Mouse (Mus musculus): ENCODE data around the gene Zfp212.

The Zfp212 gene

GRCm38 (mm10) chr6:47920447-47921340 lies at the start of gene Zfp212:
Gene Zfp212, plus strand, starts transcription at chr6:47920476.
- DNase-seq = peak; percentile 91

- no peak for DNase-seq
Measured at GRCm38 (mm10) chr6:47872266-47872665, 48.0 kb upstream of the Zfp212 start.

GRCm38 (mm10) chr6:47877058-47877457 lies 43.2 kb upstream of the Zfp212 start, which contains the start of gene Zfp282:
Gene Zfp282, plus strand, starts transcription at chr6:47877204.
- no peak for DNase-seq

GRCm38 (mm10) chr6:47877461-47878132 lies 42.7 kb upstream of the Zfp212 start:
- peak; percentile 80 for DNase-seq

GRCm38 (mm10) chr6:47878133-47878514 lies 42.2 kb upstream of the Zfp212 start:
- peak; percentile 26 for DNase-seq

GRCm38 (mm10) chr6:47878593-47878992 lies 41.7 kb upstream of the Zfp212 start:
- DNase-seq = no peak

- DNase-seq = no peak
Measured at GRCm38 (mm10) chr6:47879049-47879716, 41.1 kb upstream of the Zfp212 start.

GRCm38 (mm10) chr6:47880166-47880565 lies 40.1 kb upstream of the Zfp212 start:
- no peak for DNase-seq

- DNase-seq = no peak
Measured at GRCm38 (mm10) chr6:47888812-47889383, 31.4 kb upstream of the Zfp212 start.

- DNase-seq = no peak
Measured at GRCm38 (mm10) chr6:47899416-47899815, 20.9 kb upstream of the Zfp212 start.

GRCm38 (mm10) chr6:47903587-47903986 lies 16.7 kb upstream of the Zfp212 start:
- no peak for DNase-seq

- DNase-seq = no peak
Measured at GRCm38 (mm10) chr6:47904361-47904760, 15.9 kb upstream of the Zfp212 start.

GRCm38 (mm10) chr6:47904917-47905695 lies 15.2 kb upstream of the Zfp212 start:
- no peak for DNase-seq

- no peak for DNase-seq
Measured at GRCm38 (mm10) chr6:47906326-47906725, 13.9 kb upstream of the Zfp212 start.

- no peak for DNase-seq
Measured at GRCm38 (mm10) chr6:47909007-47909406, 11.3 kb upstream of the Zfp212 start.

- DNase-seq = no peak
Measured at GRCm38 (mm10) chr6:47911650-47912049, 8.6 kb upstream of the Zfp212 start.

GRCm38 (mm10) chr6:47912991-47913390 lies 7.3 kb upstream of the Zfp212 start:
- DNase-seq = no peak

GRCm38 (mm10) chr6:47917051-47917450 lies 3.2 kb upstream of the Zfp212 start:
- no peak for DNase-seq

GRCm38 (mm10) chr6:47918768-47919274 lies 1.5 kb upstream of the Zfp212 start:
- DNase-seq = no peak

GRCm38 (mm10) chr6:47919646-47920446 lies 430 bp upstream of the Zfp212 start:
- no peak for DNase-seq

GRCm38 (mm10) chr6:47942461-47942860 lies 22.2 kb downstream of the Zfp212 start:
- no peak for DNase-seq

Data from thymus, postnatal 14 days (tissue).